Mouse (Mus musculus) heart, adult 2 months (tissue): Measurements from ENCODE around the gene Celf2. TPM values are rescaled to one million over a fixed set of nuclear protein-coding genes. Genes with fewer than 3 reads are reported as not detected.

Experiments used
- DNase-seq, 2 experiments: peaks; one replicate each; pipeline ENCODE4 v3.0.0; 2021
- H3K27ac ChIP-seq: fragments of 200-600 bp; 2 replicates; pipeline ENCODE4 v1.8.1; 2022
- H3K27me3 ChIP-seq: fragments of 200-500 bp; 2 replicates; pipeline ENCODE4 v1.6.1; 2012; ENCODE audit warnings: mild to moderate bottlenecking, low read length, inconsistent platforms, mixed read lengths; ENCODE audit not compliant: control insufficient read depth, insufficient read depth
- H3K36me3 ChIP-seq: fragments of 200-500 bp; 2 replicates; pipeline ENCODE4 v1.6.1; 2012; ENCODE audit warnings: low read length, inconsistent platforms; ENCODE audit not compliant: control insufficient read depth, insufficient read depth
- H3K4me1 ChIP-seq: fragments of 200-500 bp; 2 replicates; pipeline ENCODE4 v1.6.1; 2011; ENCODE audit warnings: low read length; ENCODE audit not compliant: control insufficient read depth, insufficient read depth
- H3K4me3 ChIP-seq: fragments of 200-600 bp; 2 replicates; pipeline ENCODE4 v1.8.1; 2022
- H3K79me2 ChIP-seq: fragments of 200-500 bp; replicated peaks from 2 replicates; pipeline ENCODE4 v1.6.1; 2012; ENCODE audit warnings: mild to moderate bottlenecking, inconsistent platforms, low read length, moderate library complexity, mixed read lengths; ENCODE audit not compliant: control insufficient read depth, insufficient read depth
- H3K9ac ChIP-seq: fragments of 200-500 bp; 2 replicates; pipeline ENCODE4 v1.6.1; 2012; ENCODE audit warnings: low read depth, mild to moderate bottlenecking, control low read depth, inconsistent platforms, low read length, mixed read lengths
- CTCF ChIP-seq: fragments of 200-600 bp; IDR thresholded peaks from 2 replicates; pipeline ENCODE4 v1.8.1; 2022; ENCODE audit warnings: antibody characterized with exemption, mild to moderate bottlenecking, moderate library complexity
- EP300 ChIP-seq: fragments of 200-500 bp; IDR thresholded peaks from 2 replicates; pipeline ENCODE4 v1.6.1; 2011; ENCODE audit warnings: low read depth, low read length, control low read depth; ENCODE audit not compliant: insufficient read depth
- POLR2A ChIP-seq: fragments of 200-500 bp; IDR thresholded peaks from 2 replicates; pipeline ENCODE4 v1.6.1; 2011; ENCODE audit warnings: mild to moderate bottlenecking, low read depth, low read length, control low read depth; ENCODE audit not compliant: insufficient read depth
- WGBS: fragments of 180-500 bp; shearing (Covaris S2); methylation state at CpG from one replicate; pipeline ENCODE4 v1.1.7; 2018; 5-methylcytosine and 5-hydroxymethylcytosine counted together
- intact Hi-C: fragments of 180-260 bp; cut with DNase I; formaldehyde crosslinking; loops from one replicate; pipeline ENCODE4 v1.15.1; 2025
- polyA plus RNA-seq: library from polyadenylated mRNA; depleted of rRNA; stranded (reverse); fragments of >200 nt; gene quantifications from 2 replicates; pipeline ENCODE4 v1.2.3, GENCODE M21; 2012
- total RNA-seq, 2 experiments: library from RNA; stranded (reverse); gene quantifications; 2 replicates each; pipeline ENCODE4 v1.2.3; 2021

The Celf2 gene
- total and polyA plus RNA-seq, 3 experiments: 38.1 to 63.9 (median 56.7) TPM

DNA sequence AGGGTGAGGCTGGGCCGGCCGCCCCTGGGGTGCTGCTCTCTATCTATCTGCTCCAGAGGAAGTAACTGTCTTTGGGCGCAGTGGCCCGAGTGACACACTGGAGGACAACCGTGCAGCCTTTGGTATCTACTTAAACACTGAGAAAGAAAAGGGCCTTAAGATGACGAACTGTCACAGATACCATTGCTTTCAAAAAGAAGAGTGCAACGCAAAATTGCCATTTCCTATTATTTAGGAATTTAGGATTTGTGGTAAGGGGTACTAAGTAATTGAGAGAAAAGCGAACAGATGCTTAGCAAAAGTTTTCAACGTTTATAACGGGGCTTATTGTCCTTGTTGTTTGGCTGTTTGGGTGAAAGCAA is 636.5 kb downstream of the Celf2 start:
- TF ChIP-seq POLR2A (no peak), EP300 (no peak), CTCF (no peak)
- no peaks in the 10 kb centered on the region for H3K36me3 ChIP-seq
- peak overlapping the region; percentile 67 for H3K4me3 ChIP-seq
- 0 out of 2 replicates have a peak, but pooled peaks cover 2% of the 10 kb centered on the region for H3K27me3 ChIP-seq
- H3K4me1 ChIP-seq: no peaks in the 10 kb centered on the region
- intact Hi-C loops: loop anchor here (5.0 kb wide), 2 partner anchors 209 to 369 kb away; no protein-coding TSS in a partner anchor
- 30% methylated on average over 10 of the region's 10 CpGs for WGBS
- DNase-seq: no peak
- peak overlapping the region; percentile 81 for H3K9ac ChIP-seq
- peak overlapping the region; percentile 60; the same call in 1 of the 2 replicates for H3K27ac ChIP-seq
- 0 out of 2 replicates have a peak, but pooled peaks cover 2% of the 10 kb centered on the region for H3K79me2 ChIP-seq

DNA sequence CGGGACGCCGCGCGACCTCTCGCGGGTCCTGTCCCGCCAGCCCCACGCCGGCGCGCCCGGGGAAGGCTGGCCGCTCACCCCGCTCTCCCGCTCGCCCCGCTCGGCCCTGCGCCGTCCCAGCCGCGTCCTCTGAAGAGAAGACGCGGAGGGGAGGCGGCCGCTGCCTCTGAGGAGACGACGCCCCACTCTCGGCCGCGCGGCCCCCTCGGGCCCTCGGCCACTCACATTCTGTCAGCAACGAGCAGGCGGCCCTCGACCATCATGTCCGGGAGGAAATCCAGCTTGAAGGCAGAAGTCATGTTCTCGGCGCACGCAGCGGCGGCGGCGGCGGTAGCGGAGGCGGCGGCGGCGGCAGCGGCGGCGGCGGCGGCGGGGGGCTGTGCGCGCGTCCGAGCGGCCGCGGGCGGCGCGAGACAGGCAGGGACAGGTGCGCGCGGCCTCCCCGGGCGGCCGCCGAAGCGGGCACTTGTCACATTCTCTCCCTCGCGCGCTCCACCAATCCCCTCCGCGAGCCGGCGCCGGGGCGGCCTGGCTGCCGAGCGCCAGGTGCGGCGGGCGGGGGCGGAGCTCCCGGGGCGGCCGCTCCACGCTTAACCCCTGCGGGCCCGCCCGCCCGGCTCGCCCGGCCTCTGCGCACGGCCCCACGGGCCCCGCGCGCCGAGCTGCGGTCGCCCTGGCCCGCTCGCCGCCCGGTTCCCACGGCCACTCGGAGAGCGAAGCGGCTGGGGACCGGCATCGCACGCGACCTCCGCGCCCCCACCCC is 637.1 kb downstream of the Celf2 start:
- WGBS: 1% methylated on average over 94 of the region's 124 CpGs
- Histone ChIP-seq H3K4me3 (peak overlapping the region; percentile 67), H3K9ac (peak overlapping the region; percentile 81), H3K36me3 (no peaks in the 10 kb centered on the region), H3K27ac (peak overlapping the region; percentile 71), H3K79me2 (0 out of 2 replicates have a peak, but pooled peaks cover 2% of the 10 kb centered on the region), H3K27me3 (0 out of 2 replicates have a peak, but pooled peaks cover 2% of the 10 kb centered on the region), H3K4me1 (no peaks in the 10 kb centered on the region)
- TF ChIP-seq EP300 (no peak), CTCF (no peak), POLR2A (no peak)
- intact Hi-C loops: loop anchor here (5.0 kb wide), 2 partner anchors 210 to 370 kb away; no protein-coding TSS in a partner anchor
- peak; percentile 80 to 85 for DNase-seq

DNA sequence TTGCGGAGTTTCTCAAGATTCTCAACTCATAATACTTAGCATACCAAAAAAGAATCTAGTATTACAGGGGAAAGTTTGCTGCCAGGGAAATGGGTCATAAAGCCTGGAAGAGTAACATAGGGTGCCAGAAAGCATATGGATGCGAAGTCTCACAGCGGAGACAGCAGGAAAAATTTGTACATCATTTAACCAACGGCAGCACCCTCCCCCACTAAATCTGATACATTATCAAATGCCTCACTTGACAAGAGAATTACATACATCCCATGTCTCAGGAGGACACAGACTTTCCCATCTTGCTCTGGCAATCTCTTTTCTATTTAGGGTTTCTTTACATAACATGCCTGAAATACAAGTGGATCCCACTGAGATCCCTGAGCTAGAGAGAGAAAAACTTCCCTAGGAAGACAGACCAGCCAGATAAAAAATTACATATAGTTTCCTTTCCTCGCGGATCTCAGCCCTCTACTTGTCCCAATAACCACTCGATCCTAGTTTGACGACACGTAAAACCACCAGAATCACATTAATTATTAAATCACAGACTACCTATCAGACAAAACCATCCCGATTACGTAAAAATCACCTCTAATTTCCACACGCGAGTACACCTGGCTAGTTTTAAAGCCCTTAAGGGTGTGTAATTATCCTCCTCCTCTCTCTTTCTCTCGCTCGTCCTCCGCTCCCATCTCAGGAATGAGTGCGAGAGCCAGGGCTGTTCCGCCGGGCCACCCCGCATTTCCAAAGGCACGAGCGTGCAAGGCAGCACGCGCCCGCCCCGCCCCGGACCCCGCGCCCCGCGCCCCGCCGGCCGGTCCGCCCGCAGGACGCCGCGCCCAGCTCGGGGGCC is 637.9 kb downstream of the Celf2 start:
- no peak for DNase-seq
- intact Hi-C loops: loop anchor here (5.0 kb wide), 2 partner anchors 211 to 371 kb away; no protein-coding TSS in a partner anchor
- H3K27ac ChIP-seq: peak overlapping the region; percentile 46
- peak overlapping the region; percentile 67 for H3K4me3 ChIP-seq
- no peaks in the 10 kb centered on the region for H3K36me3 ChIP-seq
- H3K9ac ChIP-seq: peak overlapping the region; percentile 81
- TF ChIP-seq EP300: no peak
- TF ChIP-seq CTCF: no peak
- TF ChIP-seq POLR2A: no peak
- H3K79me2 ChIP-seq: 0 out of 2 replicates have a peak, but pooled peaks cover 2% of the 10 kb centered on the region
- 0 out of 2 replicates have a peak, but pooled peaks cover 2% of the 10 kb centered on the region for H3K27me3 ChIP-seq
- WGBS: 8% methylated on average over 40 of the region's 40 CpGs
- no peaks in the 10 kb centered on the region for H3K4me1 ChIP-seq

DNA sequence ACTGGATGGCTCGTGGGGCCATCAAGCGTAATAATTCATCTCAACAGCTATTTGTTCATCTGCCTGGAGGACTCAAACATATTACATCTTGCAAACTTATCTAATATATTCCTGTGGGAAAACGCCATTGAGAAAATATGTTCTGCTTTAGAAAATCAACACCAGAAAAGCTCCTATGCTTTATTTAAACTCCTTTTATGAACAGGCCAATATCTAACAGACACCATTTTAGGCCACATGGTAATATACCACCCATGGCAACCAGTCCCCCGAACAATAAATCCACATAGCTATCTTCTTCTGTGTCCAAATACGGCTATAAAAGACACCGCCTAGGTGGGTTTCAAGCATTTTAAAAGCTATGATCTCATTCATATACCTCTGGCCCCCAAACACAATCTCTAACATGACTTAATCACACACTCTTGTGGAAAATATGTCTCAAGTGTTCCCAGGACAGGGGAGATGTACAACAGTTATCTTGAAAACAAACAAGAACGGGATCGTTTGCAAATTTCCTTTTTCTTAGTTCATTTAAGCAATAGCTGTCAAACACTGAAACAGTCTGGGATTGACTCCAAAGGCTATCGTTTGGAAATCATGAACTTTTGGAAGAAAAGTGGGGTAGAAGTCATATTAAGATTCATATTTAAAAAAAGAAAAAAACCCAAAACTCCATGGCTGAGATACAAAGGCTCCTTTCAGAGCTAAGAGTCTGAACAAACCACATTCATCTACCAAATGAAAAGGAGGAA is 639.2 kb downstream of the Celf2 start:
- no peak overlapping the region for H3K4me3 ChIP-seq
- whole genome bisulfite sequencing: 60% methylated on average over 9 of the region's 9 CpGs
- DNase-seq: no peak

DNA sequence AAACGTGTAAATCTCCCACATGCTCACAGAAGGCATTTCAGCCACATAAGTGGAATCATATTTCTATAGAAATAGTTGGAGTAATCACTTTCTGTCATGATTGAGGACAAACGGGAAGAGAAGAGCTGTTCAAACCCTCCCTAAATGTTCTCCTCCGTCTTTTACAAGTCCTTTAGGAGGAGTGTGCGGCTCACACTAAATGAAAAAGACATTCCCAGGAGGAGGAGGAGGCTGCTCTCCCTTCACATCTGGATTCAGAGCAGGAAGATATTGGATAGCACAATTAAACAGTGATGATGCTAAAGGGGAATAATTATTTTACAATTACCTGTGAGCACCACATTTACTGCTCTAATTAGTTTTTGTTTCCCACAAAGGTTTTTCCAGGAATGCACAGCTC is 642.1 kb downstream of the Celf2 start:
- WGBS: 69% methylated on average over 4 of the region's 4 CpGs
- DNase-seq: no peak
- no peak overlapping the region for H3K27ac ChIP-seq

More for the DNA sequence above, 639.2 kb downstream of the Celf2 start:
- Histone ChIP-seq H3K36me3 (no peaks in the 10 kb centered on the region), H3K27me3 (0 out of 2 replicates have a peak, but pooled peaks cover 2% of the 10 kb centered on the region), H3K9ac (no peak overlapping the region), H3K4me1 (no peaks in the 10 kb centered on the region), H3K27ac (no peak overlapping the region), H3K79me2 (0 out of 2 replicates have a peak, but pooled peaks cover 2% of the 10 kb centered on the region)
- intact Hi-C loops: loop anchor here (5.0 kb wide), 2 partner anchors 212 to 372 kb away; no protein-coding TSS in a partner anchor
- no peak for TF ChIP-seq POLR2A
- TF ChIP-seq CTCF: no peak

More for the DNA sequence above, 642.1 kb downstream of the Celf2 start:
- no peaks in the 10 kb centered on the region for H3K4me1 ChIP-seq
- 0 out of 2 replicates have a peak, but pooled peaks cover 2% of the 10 kb centered on the region for H3K27me3 ChIP-seq
- no peak overlapping the region for H3K4me3 ChIP-seq
- H3K36me3 ChIP-seq: no peaks in the 10 kb centered on the region
- H3K9ac ChIP-seq: no peak overlapping the region
- intact Hi-C loops: no loop called here
- H3K79me2 ChIP-seq: 0 out of 2 replicates have a peak, but pooled peaks cover 2% of the 10 kb centered on the region
- TF ChIP-seq EP300: no peak
- no peak for TF ChIP-seq POLR2A
- no peak for TF ChIP-seq CTCF
